Mouse (Mus musculus) thymus, adult 18-20 months (tissue): ENCODE measurements at regions not wholly inside any gene's neighbourhood (a gene's known extent, or its start where the extent isn't known, plus 50 kb on each side); places are given as distances from the start of the nearest gene placed in this dataset.

Experiments
- DNase-seq, 2 experiments: peaks; one replicate each; pipeline ENCODE4 v3.0.0; 2022; ENCODE audit warnings: mixed read lengths in 2 of 2

GRCm38 (mm10) chr5:75761459-75762310, 187.0 kb downstream of the Kit start:
- no peak for DNase-seq

GRCm38 (mm10) chr5:75756168-75756567, 181.5 kb downstream of the Kit start:
- DNase-seq: no peak

GRCm38 (mm10) chr5:75754356-75754755, 179.6 kb downstream of the Kit start:
- DNase-seq: no peak

- no peak for DNase-seq
Measured at GRCm38 (mm10) chr5:75745311-75745710, 170.6 kb downstream of the Kit start.

GRCm38 (mm10) chr5:75744475-75745045, 169.8 kb downstream of the Kit start:
- no peak for DNase-seq

- no peak for DNase-seq
Measured at GRCm38 (mm10) chr5:75739336-75739735, 164.6 kb downstream of the Kit start.

GRCm38 (mm10) chr5:75738445-75738844, 163.7 kb downstream of the Kit start:
- no peak for DNase-seq

- no peak for DNase-seq
Measured at GRCm38 (mm10) chr5:75737752-75738151, 163.0 kb downstream of the Kit start.

- no peak for DNase-seq
Measured at GRCm38 (mm10) chr5:75736318-75736717, 161.6 kb downstream of the Kit start.

- DNase-seq: no peak
Measured at GRCm38 (mm10) chr5:75734508-75734907, 159.8 kb downstream of the Kit start.

GRCm38 (mm10) chr5:75734043-75734442, 159.3 kb downstream of the Kit start:
- no peak for DNase-seq

- DNase-seq: no peak
Measured at GRCm38 (mm10) chr5:75731236-75731635, 156.5 kb downstream of the Kit start.

GRCm38 (mm10) chr5:75730698-75731097, 156.0 kb downstream of the Kit start:
- DNase-seq: peak; percentile 10 to 42

- no peak for DNase-seq
Measured at GRCm38 (mm10) chr5:75721291-75721690, 146.6 kb downstream of the Kit start.

GRCm38 (mm10) chr5:75720091-75720940, 145.6 kb downstream of the Kit start:
- DNase-seq: no peak

GRCm38 (mm10) chr5:75718511-75719225, 144.0 kb downstream of the Kit start:
- DNase-seq: no peak
